Mouse (Mus musculus) midbrain, embryonic 12.5 days (tissue): ENCODE results near the gene Lpcat3. TPM values are rescaled to one million over a fixed set of nuclear protein-coding genes. Genes with fewer than 3 reads are reported as not detected.

Experiments
- ATAC-seq: fragments of 200-750 bp; cut with Nextera tagmentation; 2 replicates; pipeline ENCODE4 v1.8.0; 2017; ENCODE audit warnings: low read depth, moderate TSS enrichment, moderate library complexity; ENCODE audit not compliant: low FRiP score
- H3K27ac ChIP-seq: fragments of 300-500 bp; sonication (generic); replicated peaks from 2 replicates; pipeline ENCODE4 v1.5.1; 2016; ENCODE audit warnings: mild to moderate bottlenecking
- H3K27me3 ChIP-seq: fragments of 300-500 bp; sonication (generic); 2 replicates; pipeline ENCODE4 v1.6.1; 2016; ENCODE audit warnings: mild to moderate bottlenecking
- H3K36me3 ChIP-seq: fragments of 300-500 bp; sonication (generic); 2 replicates; pipeline ENCODE4 v1.6.1; 2016
- H3K4me1 ChIP-seq: fragments of 300-500 bp; sonication (generic); 2 replicates; pipeline ENCODE4 v1.6.1; 2016
- H3K4me2 ChIP-seq: fragments of 300-500 bp; sonication (generic); replicated peaks from 2 replicates; pipeline ENCODE4 v1.6.1; 2016; ENCODE audit warnings: mild to moderate bottlenecking, moderate library complexity
- H3K4me3 ChIP-seq: fragments of 300-500 bp; sonication (generic); 2 replicates; pipeline ENCODE4 v1.5.1; 2016; ENCODE audit warnings: mild to moderate bottlenecking
- H3K9ac ChIP-seq: fragments of 300-500 bp; sonication (generic); replicated peaks from 2 replicates; pipeline ENCODE4 v1.6.1; 2016; ENCODE audit warnings: mild to moderate bottlenecking, moderate library complexity
- H3K9me3 ChIP-seq: fragments of 300-500 bp; sonication (generic); 2 replicates; pipeline ENCODE4 v1.6.1; 2016; ENCODE audit warnings: mild to moderate bottlenecking
- WGBS: fragments of 180-500 bp; shearing (Covaris S2); methylation state at CpG from one replicate; pipeline ENCODE4 v1.1.7; 2016; 5-methylcytosine and 5-hydroxymethylcytosine counted together
- polyA plus RNA-seq: library from polyadenylated mRNA; unstranded; fragments of >200 nt; fragmentation: Nextera tagmentation; extraction: Ambion mirVana; gene quantifications from 2 replicates; pipeline ENCODE4 v1.2.1, GENCODE M21; 2016

Gene Lpcat3
- polyA plus RNA-seq, 1 experiment from 2014 or later = 37.9 TPM

DNA sequence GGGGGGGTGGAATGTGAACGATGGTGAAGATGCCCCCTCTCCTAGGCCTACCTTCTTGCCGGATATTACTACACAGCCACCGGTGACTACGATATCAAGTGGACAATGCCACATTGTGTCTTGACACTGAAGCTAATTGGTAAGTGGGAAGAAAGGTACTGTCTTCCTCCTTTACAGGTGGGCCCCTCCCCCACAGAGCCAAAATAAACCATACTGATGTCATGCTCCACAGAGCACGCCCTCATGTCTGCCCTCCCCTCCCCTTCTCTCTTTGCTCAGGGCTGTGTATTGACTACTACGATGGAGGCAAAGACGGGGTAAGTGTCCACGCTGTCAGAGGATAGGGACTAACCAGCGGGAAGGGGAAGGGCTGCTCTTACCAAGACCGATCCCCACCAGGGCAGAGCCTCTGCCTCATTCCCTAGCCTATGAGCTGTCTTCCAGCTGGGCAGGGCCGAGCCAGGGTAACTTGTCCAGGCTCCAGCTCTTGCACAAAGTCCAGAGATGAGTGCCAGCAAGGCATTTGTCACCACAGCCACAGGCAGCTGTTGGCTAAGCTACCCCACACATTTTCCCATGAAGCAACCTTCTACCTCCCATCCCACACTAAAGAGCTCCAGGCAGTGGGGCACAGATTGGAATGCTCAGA lies 37.3 kb downstream of the Lpcat3 start:
- no peak for ATAC-seq
- no peaks in the 10 kb centered on the region for H3K9me3 ChIP-seq
- H3K4me2 ChIP-seq = no peak overlapping the region
- H3K4me1 ChIP-seq = no peaks in the 10 kb centered on the region
- H3K27me3 ChIP-seq = no peaks in the 10 kb centered on the region
- 86% methylated on average over 11 of the region's 11 CpGs for WGBS
- H3K4me3 ChIP-seq = no peak overlapping the region
- peaks cover 61% of the 10 kb centered on the region for H3K36me3 ChIP-seq
- H3K9ac ChIP-seq = no peak overlapping the region
- no peak overlapping the region for H3K27ac ChIP-seq

DNA sequence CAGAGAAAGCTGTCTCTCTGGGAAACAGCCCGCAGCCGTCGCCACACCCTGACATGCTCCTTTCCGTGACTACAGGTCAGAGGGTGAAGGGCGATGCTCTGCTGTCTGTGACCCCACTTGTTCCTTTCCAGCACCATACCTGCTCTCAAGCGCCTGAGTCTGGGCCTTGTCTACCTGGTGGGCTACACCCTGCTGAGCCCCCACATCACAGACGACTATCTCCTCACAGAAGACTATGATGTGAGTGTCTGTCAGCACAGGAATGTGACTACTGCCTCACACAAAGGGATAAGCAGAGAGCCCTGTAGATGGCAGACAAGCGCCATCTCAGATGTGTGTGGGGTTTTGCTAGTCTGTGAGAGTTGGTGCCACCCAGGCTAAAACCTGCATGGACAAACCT lies 38.5 kb downstream of the Lpcat3 start:
- Histone ChIP-seq H3K27ac (no peak overlapping the region), H3K4me2 (no peak overlapping the region), H3K9me3 (no peaks in the 10 kb centered on the region), H3K27me3 (no peaks in the 10 kb centered on the region), H3K9ac (no peak overlapping the region), H3K4me1 (no peaks in the 10 kb centered on the region), H3K4me3 (no peak overlapping the region), H3K36me3 (peaks cover 74% of the 10 kb centered on the region)
- no peak for ATAC-seq
- 78% methylated on average over 8 of the region's 8 CpGs for WGBS

DNA sequence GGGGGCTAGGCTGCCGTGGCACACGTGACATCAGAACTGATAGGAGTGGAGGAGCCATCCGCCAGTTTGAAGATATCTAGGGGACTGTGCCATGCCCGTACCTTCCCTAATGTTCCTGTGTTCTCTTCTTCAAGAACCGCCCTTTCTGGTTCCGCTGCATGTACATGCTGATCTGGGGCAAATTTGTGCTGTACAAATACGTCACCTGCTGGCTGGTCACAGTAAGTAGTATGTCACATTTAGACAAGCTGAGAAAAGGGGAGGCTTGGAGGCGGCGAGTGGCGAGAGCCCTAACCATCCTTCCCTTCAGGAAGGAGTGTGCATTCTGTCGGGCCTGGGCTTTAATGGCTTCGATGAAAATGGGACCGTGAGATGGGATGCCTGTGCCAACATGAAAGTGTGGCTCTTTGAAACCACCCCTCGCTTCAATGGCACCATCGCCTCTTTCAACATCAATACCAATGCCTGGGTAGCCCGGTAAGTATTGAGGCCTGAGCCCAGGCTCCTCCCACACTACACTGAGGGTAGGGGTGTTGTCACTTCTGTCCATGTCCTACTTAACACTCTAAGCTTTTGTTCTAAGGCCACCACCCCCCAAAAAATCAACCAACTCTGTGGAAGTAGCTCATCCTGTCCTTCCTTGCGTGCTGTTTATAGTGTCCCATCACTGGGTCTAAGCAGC lies 39.4 kb downstream of the Lpcat3 start:
- no peaks in the 10 kb centered on the region for H3K27me3 ChIP-seq
- no peaks in the 10 kb centered on the region for H3K9me3 ChIP-seq
- H3K4me2 ChIP-seq = no peak overlapping the region
- ATAC-seq = peak; percentile 16; the same call in 1 of the 2 replicates
- WGBS = 92% methylated on average over 17 of the region's 17 CpGs
- no peaks in the 10 kb centered on the region for H3K4me1 ChIP-seq
- no peak overlapping the region for H3K27ac ChIP-seq
- H3K36me3 ChIP-seq = peaks cover 82% of the 10 kb centered on the region
- H3K4me3 ChIP-seq = no peak overlapping the region
- no peak overlapping the region for H3K9ac ChIP-seq

DNA sequence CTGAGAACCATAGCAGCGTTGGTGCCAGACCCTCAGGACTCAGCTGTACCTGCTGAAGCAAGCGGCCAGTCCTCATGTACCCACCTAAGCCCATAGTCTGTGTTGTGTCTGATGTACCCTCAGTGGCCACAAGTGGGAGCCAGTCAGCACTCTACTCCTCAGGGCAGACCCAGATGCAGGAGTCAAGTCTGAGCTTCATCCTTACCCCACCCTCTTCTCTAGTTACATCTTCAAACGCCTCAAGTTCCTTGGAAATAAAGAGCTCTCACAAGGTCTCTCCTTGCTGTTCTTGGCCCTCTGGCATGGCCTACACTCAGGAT lies 39.9 kb downstream of the Lpcat3 start:
- Histone ChIP-seq H3K9ac (no peak overlapping the region), H3K27me3 (no peaks in the 10 kb centered on the region), H3K4me3 (no peak overlapping the region), H3K9me3 (no peaks in the 10 kb centered on the region), H3K36me3 (peaks cover 87% of the 10 kb centered on the region), H3K27ac (no peak overlapping the region), H3K4me2 (no peak overlapping the region), H3K4me1 (no peaks in the 10 kb centered on the region)
- 55% methylated on average over 3 of the region's 3 CpGs for WGBS
- ATAC-seq = peak; percentile 55

DNA sequence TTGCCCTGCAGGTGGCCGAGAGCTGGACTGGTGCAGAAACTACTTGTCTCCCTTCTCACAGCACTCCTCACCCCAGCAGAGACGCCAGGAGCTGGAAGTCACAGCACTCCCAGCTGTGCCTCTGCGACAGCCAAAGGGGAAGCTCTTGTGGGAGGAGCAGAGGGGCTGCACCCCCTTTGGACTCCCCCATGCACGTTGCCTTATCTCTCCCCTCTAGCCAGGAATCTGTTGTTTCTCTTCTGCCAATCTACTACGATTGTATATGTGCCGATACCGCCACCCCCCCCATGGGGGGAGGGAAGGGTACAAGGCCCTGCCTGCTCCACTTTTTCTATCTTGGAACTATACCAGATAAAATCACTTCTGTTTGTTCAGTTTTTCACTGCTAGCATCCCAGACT lies 41.0 kb downstream of the Lpcat3 start:
- ATAC-seq = no peak
- Histone ChIP-seq H3K36me3 (peaks cover 93% of the 10 kb centered on the region), H3K4me3 (no peak overlapping the region), H3K27me3 (no peaks in the 10 kb centered on the region), H3K9ac (no peak overlapping the region), H3K4me1 (no peaks in the 10 kb centered on the region), H3K4me2 (no peak overlapping the region), H3K27ac (no peak overlapping the region), H3K9me3 (no peaks in the 10 kb centered on the region)
- WGBS = 74% methylated on average over 7 of the region's 7 CpGs

DNA sequence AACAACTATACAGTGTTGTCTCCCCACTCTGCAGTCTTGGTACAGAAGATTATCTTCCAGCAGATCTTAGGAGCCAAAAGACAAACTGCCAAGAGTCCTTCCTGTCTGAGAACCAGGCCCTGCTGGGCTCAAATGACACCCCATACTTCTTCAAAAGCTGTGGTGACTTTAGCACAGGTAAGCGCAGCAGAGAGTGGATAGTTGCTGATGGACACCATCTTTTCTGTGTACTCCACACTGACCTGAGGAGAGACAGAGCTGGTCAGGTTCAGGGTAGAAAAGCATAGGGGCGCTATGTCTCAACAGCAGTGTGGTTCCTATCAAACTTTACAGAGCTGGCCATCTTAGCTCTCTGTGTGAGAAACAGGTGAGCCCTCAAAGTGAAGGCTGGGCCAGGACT lies 41.6 kb downstream of the Lpcat3 start:
- peaks cover 89% of the 10 kb centered on the region for H3K36me3 ChIP-seq
- H3K27ac ChIP-seq = no peak overlapping the region

DNA sequence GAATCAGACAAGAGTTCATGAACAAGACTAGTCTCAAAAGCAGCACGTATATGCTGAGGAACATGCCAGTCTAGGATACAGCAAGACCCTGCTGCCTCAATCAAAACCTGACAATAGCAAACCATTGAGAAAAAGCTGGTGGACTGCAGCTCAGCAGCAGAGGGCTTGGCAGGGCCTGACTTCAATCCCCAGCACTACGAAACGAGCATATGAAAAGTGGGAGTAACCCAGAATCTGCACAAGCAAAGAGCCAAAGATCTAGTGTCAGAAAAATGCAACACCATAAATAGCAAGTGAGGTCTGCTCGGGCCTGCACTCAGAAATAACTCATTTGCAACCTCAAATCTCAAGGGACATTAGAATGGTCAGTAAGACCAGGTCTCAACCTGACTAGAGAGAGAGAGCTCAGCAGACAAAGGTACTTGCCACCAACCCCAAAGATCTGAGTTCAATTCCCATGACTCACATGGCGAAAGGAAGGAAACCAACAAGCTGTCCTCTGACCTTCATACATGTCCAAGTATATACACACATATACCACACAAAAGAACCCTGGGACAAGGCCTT lies 43.3 kb downstream of the Lpcat3 start:
- H3K36me3 ChIP-seq = peaks cover 72% of the 10 kb centered on the region
- ATAC-seq = no peak
- 91% methylated on average over 5 of the region's 5 CpGs for WGBS

More for the DNA sequence above, 41.6 kb downstream of the Lpcat3 start:
- H3K27me3 ChIP-seq = no peaks in the 10 kb centered on the region
- H3K4me3 ChIP-seq = no peak overlapping the region
- H3K9ac ChIP-seq = no peak overlapping the region
- no peak overlapping the region for H3K4me2 ChIP-seq
- no peaks in the 10 kb centered on the region for H3K9me3 ChIP-seq
- WGBS = 93% methylated on average over 2 of the region's 2 CpGs
- H3K4me1 ChIP-seq = peaks cover 3% of the 10 kb centered on the region; the same call in 1 of the 2 replicates
- ATAC-seq = no peak

DNA sequence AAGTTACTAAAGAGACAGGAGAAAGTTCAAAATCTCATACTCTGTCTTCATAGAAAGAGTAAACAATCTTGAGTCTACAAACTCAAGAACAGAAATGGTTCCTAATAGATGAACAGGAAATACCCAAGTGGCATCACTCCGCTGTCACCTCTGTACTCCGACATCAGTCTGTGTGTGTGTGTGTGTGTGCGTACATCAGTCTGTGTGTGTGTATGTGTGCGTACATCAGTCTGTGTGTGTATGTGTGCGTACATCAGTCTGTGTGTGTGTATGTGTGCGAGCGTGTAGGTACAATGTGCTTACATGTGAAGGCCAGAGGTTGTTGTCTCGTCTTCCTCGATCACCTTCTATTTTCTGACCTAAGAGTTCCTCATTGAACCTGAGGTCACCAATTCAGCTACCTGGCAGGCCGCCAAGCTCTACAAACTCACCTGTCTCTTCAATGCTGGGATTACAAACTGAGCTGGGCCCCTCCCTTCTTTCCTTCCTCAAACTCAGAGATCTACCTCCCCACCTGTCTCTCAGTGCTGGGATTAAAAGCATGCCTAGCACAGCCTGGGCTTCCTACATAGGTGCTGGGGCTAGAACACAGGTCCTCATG lies 45.6 kb downstream of the Lpcat3 start:
- WGBS = 94% methylated on average over 10 of the region's 10 CpGs
- Histone ChIP-seq H3K27ac (no peak overlapping the region), H3K4me3 (no peak overlapping the region), H3K9me3 (no peaks in the 10 kb centered on the region), H3K4me1 (peaks cover 24% of the 10 kb centered on the region), H3K27me3 (no peaks in the 10 kb centered on the region), H3K4me2 (no peak overlapping the region), H3K36me3 (peaks cover 49% of the 10 kb centered on the region), H3K9ac (no peak overlapping the region)
- ATAC-seq = no peak

More for the DNA sequence above, 43.3 kb downstream of the Lpcat3 start:
- no peaks in the 10 kb centered on the region for H3K27me3 ChIP-seq
- peaks cover 12% of the 10 kb centered on the region for H3K4me1 ChIP-seq
- H3K9me3 ChIP-seq = no peaks in the 10 kb centered on the region
- no peak overlapping the region for H3K4me3 ChIP-seq
- H3K9ac ChIP-seq = no peak overlapping the region
- H3K27ac ChIP-seq = no peak overlapping the region
- H3K4me2 ChIP-seq = no peak overlapping the region

DNA sequence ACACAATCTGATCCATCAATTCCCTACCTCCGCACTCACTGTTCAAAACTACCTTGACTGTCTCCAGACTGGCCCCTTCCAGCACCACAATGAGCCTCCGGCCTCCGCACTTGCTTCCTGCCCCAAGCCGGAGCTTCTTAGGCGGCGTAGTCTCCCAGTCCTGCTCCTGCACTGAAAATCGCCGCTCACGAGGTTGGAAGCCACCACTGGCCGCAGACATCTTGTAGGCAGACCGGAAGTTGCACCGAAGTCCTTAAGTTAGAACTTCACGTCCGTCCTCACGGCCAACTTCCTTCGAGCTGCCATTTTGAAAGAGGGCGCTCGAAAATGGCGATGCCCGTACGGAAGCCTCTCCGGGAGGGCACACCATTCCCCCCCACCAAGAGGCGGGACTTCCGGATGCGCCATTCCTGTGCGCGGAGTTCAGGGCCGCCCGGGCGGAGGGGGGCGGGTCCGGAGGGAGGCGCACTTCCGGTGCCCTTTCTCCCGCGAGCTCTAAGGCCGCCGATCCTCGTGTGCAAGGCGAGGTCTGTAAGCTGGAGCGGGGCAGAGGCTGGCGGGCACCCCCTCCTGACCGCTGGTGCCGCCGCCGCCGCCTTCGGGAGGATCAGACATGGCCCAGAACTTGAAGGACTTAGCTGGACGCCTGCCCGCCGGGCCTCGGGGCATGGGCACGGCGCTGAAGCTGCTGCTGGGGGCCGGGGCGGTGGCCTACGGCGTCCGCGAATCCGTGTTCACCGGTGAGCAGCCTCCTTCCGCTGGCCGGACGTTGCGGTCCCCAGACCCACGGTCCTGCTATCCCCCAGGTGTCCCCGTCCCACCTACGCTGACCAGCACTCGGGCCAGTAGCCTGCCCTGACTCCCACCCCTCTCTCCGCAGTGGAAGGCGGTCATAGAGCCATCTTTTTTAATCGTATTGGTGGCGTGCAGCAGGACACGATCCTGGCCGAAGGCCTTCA lies 49.3 kb downstream of the Lpcat3 start, which contains the start of the genes Emg1 and Phb2:
Gene Emg1, minus strand, starts transcription at position 355 of the 959 bp plus-strand sequence.
Gene Phb2, plus strand, starts transcription at position 513 of the 959 bp plus-strand sequence.
- peak; percentile 96 for ATAC-seq
- Histone ChIP-seq H3K4me3 (peak within 1 kb of the TSS; percentile 96), H3K9ac (peak within 1 kb of the TSS; percentile 94), H3K9me3 (no peaks in the 10 kb centered on the region), H3K36me3 (peaks cover 48% of the 10 kb centered on the region), H3K4me1 (peaks cover 32% of the 10 kb centered on the region), H3K27ac (peak within 1 kb of the TSS; percentile 80), H3K27me3 (no peaks in the 10 kb centered on the region), H3K4me2 (peak within 1 kb of the TSS; percentile 97)
- under 1% methylated on average over 76 of the region's 76 CpGs for WGBS

DNA sequence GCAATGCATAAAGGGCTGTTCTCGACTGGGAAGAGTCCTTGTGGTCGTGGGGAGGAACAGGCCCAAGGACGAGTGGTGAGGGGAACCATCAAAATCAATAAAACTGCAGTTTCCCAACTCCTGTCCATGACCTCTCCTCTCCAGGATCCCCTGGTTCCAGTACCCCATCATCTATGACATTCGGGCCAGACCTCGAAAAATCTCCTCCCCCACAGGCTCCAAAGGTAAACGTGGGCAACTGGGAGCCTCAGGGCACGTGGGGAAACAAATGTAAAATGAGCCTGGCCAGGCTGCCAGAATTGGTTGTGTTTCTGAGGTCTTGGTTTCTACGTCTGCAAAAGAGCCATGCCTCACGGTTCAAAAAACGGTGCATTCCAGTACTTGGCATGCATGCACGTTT lies 50.1 kb downstream of the Lpcat3 start:
- 17% methylated on average over 11 of the region's 11 CpGs for WGBS
- H3K9ac ChIP-seq = peak overlapping the region; percentile 94
- H3K4me2 ChIP-seq = peak overlapping the region; percentile 97
- H3K27me3 ChIP-seq = no peaks in the 10 kb centered on the region
- H3K27ac ChIP-seq = peak overlapping the region; percentile 80; the same call in 1 of the 2 replicates
- no peak for ATAC-seq
- peak overlapping the region; percentile 96 for H3K4me3 ChIP-seq
- H3K9me3 ChIP-seq = no peaks in the 10 kb centered on the region
- H3K4me1 ChIP-seq = peaks cover 32% of the 10 kb centered on the region
- H3K36me3 ChIP-seq = peaks cover 47% of the 10 kb centered on the region

DNA sequence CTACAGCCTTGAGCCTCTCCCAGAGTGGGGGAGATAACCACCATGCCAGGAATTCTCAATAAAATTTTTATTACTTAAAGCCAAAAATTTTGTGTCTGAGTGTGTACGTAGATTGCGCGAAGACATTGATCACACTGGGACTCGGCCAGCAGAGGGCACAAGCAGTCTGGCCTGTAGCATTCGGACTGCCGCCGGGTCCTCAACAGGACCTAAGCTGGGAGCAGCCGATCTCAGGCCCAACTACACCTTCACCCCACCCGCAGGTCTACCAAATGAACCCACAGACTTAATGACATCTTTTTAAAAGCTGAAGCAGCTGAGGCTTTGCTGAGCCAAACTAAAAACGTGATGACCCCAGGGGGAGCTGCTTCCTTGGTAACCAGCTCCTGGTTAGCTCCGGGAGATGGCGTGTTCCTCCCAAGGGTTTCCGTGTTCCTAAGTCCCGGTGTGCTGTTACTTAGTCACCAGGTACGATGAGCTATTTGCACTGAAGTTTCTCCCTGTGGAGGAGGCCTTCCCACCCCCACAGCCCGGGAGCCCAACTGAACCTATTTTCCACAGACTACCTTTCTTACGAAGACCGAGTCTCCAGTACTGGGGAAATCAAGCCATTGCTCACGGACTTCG lies 54.1 kb downstream of the Lpcat3 start:
- H3K9ac ChIP-seq = no peak overlapping the region
- ATAC-seq = no peak
- H3K4me1 ChIP-seq = peaks cover 17% of the 10 kb centered on the region
- H3K4me2 ChIP-seq = no peak overlapping the region
- no peaks in the 10 kb centered on the region for H3K9me3 ChIP-seq
- 66% methylated on average over 20 of the region's 20 CpGs for WGBS
- peaks cover 43% of the 10 kb centered on the region for H3K36me3 ChIP-seq
- H3K4me3 ChIP-seq = no peak overlapping the region
- no peaks in the 10 kb centered on the region for H3K27me3 ChIP-seq
- H3K27ac ChIP-seq = no peak overlapping the region
